Mouse (Mus musculus): ENCODE results near the gene AA467197.

Gene AA467197

DNA sequence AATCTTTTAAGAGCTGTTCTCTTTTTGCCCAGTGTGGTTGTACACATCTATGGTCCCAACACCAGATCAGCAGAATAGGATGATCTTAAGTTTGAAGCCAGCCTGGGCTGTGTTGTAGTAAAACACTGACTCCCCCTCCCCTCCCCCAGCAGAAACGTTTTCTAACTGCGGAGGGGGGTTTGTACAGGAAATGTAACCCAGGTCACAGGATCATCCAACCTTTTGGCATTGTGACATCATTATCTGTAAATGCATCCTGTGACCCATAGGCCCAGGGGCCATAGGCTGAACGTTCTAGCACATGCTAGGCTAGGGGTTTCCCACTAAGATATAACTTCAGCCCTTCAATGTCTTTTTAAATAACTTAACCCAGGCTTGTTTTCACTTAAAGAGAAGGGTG lies at the start of gene AA467197:
AA467197 (plus strand) TSS at position 301 of the 400 bp plus-strand sequence.
- DNase-seq (ENCODE audit: low spot score in 2 of 2): no peak

DNA sequence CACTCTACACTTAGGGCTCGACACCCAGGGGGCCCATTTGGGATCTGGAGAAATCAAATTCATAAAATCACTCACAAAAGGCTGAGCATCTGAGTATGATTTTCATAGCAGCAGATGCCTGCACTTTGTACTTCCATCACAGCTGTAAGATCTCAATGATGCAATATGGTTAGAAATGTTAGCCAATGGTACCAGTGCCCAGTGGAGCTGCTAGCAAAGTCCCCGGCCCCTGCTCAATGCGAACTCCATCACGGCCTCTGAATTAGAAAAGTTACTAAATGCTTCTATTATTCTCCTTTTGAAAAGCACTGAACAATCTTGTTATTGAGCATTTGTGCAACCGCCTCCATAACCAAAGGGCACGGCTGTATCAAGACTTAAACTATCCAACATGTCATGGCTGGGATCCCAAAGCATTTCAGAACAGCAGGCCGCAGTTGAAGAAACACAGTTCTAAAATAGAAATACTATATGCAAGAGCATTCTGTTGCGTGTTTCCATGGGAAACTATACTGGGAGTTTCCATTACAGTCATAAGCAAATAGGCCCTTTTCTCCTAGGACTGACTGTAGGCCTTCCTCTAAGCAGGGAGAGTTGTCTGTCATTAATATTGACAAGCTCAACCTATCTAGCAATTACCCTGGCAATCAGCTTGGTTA lies 48.8 kb upstream of the AA467197 start:
- no peak for DNase-seq (ENCODE audit: low spot score in 2 of 2)

DNA sequence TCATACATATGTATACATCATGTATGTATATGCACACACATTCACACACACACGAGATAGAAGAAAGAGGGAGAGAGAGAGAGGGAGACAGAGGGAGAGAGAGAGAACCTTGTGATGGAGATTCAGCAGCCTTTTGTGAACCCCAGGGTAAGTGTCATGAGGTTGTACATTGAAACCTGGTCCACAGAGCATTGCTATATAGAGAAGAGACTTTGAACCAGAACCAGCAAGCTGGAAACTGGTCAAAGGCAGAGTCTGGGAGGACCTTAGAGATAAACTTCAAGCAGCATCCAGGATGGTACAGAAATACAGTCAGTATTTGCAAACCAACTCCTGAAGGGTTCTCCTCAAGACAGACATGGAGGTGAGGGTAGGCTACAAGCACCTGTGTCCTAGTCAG lies 46.4 kb upstream of the AA467197 start:
- DNase-seq (ENCODE audit: low spot score in 2 of 2): no peak

DNA sequence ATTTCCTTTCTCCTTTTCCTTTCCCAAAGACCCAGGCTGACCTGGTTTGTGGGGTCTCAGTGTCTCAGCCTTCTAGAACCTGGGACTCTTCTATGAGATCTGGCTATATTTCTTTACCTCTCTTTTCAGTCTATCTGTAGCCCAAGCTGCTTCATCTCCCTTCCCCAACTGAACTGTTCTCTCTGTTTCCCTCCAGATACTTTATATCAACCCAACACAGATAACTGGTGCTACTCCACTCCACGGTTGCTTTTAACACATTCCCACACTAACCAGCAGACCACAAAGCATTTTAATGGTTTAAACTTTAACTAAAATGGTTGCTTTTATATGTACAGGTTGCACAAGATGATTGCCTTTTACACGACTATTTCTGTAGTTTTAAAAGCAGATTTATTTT lies 45.6 kb upstream of the AA467197 start:
- no peak for DNase-seq (ENCODE audit: low spot score in 2 of 2)

DNA sequence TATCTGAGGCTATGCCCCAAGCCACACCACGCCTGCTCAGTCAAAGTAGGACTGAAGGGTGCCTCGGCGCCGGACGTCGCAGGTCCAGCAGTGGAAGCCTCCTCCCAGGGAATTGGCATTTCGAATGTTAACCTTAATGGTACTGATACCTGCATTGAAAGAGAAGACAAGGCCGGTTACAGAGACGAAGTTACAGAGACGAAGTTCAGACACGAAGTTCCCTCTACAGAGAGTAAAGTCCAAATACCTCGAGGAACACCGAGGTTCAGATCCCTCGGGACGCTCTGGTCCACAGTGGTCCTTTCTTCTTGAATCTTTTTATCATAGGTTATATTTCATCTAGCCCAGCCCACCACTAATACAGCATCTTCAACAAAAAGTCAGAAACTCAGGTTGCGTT lies 41.3 kb upstream of the AA467197 start:
- DNase-seq (ENCODE audit: low spot score in 2 of 2): no peak

DNA sequence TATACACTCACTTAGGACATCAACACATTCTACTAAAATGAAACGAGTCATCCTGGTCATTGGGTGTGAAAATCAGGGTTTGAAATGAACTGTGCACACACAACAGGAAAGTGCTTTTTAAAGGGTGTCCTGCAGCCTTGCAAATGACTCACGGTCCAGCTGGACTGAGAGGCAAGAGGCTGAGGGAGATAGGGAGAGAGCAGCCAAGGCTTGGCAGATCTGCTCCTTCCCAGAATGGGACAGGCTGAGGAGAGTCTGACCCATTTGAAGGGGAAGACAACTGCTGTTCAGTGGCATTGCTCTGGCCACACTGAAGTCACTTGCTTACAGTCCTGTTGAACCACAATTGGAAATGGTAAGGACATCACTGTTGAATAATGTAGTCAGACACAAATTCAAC lies 37.0 kb upstream of the AA467197 start:
- no peak for DNase-seq (ENCODE audit: low spot score in 2 of 2)

DNA sequence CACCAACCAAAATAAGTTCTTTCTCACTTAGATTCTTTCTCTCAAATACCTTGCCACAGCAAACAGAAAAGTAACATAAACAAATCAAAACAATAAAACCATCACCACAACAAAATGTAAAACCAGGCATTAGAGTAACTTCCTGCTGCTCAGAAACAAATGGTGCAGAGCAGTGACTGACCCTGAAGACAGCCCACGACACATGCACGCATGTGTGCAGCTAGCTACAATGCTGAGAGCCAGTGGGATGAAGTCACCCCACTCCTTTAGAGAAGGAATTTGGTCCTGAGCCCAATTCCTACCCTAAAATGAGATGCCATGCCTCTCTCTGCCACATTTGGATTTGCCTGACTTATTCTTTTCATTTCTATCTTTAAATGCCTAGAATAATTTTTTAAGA lies 35.4 kb upstream of the AA467197 start:
- DNase-seq (ENCODE audit: low spot score in 2 of 2): no peak

DNA sequence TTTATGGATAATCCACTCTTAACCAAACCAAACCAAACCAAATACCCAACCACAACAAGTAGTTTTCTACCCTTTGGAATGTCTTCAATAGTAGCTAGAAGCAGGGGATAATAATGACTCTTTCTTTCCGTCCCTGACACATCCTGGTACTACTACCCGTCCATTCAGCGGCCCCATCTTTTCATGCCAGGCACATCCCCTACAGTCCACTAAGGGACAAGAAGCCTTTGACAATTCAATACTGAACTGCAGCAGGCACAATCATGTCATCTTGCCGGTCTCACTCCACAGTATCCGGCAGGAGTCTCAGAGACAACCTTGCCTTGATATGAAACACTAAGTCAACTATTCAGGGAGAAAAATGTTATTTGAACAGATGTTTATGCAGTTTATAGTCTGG lies 31.0 kb upstream of the AA467197 start:
- no peak for DNase-seq (ENCODE audit: low spot score in 2 of 2)

DNA sequence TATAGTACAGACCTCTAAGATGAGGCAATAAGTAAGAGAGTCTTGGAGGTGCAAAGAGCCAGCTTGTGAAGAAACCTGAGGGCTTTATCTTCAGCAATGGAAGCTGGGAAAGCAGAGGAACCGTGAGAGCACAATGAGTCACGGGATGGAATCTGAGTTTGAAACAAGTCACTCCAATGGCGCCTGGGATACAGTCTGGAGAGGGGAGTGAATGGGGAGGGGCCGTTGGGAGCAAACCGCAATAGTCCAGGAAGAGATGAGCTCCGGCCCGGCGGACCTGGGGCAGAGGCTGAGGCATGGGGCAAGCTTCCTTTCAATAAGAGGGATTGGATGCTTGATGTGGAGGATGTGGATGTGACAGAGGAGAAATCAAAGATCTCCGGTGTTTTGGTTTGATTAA lies 28.0 kb upstream of the AA467197 start:
- no peak for DNase-seq (ENCODE audit: low spot score in 2 of 2)

DNA sequence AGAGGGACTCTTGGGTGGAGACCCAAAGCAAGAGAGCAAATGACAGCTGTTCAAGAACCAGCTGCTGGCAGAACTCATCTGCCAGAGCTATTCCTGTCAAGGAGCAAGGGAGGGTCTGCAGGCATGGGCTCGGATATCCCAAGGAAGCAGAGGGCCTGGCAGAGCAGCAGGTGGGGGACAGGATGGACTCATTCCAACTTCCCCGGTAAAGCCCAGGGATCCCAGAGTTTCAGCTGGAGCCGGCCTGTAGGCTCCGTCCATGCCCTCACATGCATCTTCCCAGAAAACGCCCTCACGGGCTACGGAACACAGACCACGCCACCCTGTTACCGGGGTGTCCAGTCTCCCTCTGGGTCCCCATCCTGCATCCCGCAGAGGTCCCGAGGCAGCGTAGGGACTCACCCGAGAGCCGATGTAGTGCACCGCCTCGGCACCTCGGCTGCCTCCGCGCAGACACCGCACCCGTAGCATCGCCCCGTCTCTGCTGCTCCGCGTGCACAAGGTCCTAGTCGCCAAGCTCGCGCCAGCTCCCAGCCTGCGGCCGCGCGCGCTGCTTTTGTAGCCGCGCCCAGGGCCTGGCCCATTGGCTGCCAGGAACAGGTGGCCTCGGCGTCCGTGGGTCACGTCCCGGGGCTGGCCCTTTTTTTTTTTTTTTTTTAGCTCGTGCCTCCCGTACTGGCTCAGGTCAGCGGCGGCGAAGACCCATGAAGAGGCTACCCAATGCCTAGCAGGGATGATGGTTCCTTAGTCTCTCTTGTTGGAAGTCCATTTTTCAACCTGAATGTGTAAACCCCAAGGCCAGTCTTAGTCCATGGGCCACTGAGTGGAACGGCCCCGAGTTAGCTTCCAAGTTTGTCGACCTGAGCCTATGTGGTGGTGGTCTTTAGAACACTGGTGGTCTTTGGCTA lies 25.8 kb upstream of the AA467197 start, which contains the start of gene Gatm:
Gatm (minus strand) TSS at position 558 of the 908 bp plus-strand sequence.
- peak; percentile 66 to 79 for DNase-seq (ENCODE audit: low spot score in 2 of 2)

DNA sequence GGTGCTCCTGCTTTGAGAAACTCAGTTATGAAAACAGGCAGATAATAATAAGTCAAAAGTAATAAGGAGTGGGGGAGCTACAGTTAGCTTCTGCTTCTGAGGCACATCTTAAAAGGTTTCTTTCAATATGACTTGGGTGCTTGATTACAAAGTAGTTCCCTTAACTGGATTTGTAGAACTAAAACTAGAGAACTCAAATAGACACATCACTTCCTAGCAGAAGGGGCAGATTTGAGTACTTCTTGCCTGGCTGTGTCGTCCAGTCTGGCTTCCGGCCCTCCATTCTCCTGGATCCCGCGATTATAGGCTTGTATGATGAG lies 25.2 kb upstream of the AA467197 start:
- no peak for DNase-seq (ENCODE audit: low spot score in 2 of 2)

DNA sequence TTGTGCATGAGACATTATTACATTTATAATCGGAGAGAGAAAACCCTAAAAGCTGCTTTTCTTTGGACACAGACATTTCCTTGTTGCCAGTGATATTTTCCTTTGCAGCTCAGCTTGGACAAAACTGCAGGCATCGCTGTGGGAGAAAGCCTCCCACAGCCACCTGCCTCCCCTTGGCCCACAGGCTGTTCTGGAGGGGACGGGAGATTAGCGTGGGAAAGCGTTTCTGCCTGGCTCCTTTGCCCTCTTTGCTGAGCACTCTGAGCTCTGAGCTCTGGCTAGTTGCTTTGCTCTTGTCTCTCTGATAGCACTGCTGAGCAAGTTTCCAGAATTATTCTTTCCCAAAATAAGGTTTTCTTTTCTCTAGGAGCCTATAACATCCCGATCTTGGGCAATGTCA lies 20.5 kb upstream of the AA467197 start:
- DNase-seq (ENCODE audit: low spot score in 2 of 2): peak; percentile 21 to 26

DNA sequence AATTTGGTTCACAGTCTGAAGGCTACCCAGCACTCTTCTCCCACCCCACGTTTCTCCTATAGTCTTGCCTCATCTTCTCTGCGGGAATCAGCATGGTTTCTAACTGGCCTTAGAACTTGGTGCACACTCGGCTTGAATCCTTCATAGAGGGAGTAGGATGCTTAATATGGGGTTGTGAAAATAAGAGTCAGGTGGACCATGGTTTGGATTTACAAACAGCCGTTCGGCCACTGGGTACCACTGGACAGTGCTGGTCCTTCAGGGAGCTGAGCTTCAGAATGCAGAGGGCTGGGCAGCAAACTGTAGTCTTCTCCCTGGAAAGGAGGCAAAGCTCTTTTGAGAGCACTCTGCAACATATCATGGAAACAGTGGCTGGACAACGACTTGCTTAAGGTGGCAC lies 19.0 kb upstream of the AA467197 start:
- DNase-seq (ENCODE audit: low spot score in 2 of 2): no peak

DNA sequence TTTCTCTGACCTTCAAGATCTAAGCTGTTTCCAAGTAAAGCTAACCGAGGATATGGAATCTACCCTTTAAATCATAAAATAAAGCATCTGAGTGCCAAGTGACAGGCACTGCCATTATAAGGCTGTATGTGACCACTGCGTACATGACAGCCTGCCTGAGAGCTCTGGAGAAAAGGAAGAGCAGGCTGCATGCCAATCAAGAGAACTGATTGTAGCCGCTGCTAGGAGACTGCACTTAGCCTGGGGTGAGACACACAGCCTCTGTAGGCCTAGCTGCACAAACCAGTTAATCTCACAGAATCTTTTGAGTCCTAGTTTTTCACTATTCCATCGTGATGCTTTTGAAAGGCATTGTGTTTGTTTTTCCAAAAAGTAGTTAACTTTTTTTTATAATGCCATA lies 18.1 kb upstream of the AA467197 start:
- DNase-seq (ENCODE audit: low spot score in 2 of 2): no peak

DNA sequence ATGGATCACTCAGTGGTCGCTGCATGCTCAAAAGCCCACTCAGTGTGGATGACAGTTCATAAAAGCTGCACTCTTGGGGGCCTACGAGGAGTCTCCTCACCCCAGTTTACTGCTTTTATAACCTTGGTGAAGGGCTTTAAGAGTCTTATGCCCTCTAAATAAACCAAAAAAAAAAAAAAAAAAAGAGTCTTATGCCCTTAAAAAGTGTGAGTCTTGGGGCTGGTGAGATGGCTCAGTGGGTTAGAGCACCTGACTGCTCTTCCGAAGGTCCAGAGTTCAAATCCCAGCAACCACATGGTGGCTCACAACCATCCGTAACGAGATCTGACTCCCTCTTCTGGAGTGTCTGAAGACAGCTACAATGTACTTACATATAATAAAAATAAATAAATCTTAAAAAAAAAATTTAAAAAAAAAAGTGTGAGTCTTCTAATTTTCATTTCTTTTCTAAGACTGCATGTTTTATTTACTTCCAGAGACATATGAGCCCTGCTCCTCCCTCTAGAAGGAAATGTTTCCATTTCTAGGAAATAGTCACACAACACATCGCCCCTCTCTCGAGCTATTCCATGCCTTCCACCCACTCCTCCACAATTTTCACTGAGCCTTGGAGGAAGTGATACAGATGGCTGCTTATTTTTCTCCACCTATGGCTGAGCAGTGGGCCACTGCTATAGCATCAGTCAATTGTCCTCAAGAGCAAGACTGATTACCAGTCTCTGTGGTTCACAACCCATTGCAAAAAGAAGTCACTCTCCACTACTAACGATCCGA lies 15.3 kb upstream of the AA467197 start:
- peak; percentile 10 to 12 for DNase-seq (ENCODE audit: low spot score in 2 of 2)

DNA sequence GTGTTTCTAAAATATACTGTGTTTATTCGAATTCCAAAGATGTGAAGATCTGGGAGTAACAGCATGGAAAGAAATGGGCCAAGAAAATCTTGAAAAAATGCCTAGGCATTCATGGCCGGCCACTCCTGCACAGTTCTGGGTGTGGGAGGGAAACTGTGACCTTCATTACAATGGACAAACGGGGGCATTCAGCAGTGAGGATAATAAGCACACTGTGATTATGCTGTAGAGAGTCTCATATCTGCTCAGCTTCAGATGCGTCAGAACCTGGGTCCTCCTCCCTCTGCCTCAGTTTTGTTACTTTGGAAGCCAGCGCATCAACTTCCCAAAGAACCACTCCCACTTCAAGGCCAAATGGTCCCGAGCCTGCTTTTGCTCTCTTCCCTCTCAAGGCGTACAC lies 10.9 kb upstream of the AA467197 start:
- DNase-seq (ENCODE audit: low spot score in 2 of 2): no peak

DNA sequence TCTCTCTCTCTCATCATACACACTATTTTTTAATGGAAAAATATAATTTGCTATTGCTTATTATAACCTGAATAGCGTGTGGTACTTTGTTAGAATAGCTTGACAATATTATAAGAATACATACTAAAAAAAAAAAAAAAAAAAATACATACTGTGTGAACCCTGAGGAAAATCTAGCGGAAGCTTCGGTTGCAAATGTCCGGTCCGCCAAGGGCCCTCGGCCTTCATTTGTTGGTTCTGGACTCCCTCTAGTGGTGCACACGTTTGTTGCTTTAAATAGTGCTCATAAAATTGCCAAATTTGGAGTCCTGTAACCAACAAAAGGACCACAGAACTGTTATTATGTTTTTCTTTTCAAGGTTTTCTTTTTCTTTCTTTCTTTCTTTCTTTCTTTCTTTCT lies 7.8 kb upstream of the AA467197 start:
- peak; percentile 91 for DNase-seq (ENCODE audit: low spot score in 2 of 2)

DNA sequence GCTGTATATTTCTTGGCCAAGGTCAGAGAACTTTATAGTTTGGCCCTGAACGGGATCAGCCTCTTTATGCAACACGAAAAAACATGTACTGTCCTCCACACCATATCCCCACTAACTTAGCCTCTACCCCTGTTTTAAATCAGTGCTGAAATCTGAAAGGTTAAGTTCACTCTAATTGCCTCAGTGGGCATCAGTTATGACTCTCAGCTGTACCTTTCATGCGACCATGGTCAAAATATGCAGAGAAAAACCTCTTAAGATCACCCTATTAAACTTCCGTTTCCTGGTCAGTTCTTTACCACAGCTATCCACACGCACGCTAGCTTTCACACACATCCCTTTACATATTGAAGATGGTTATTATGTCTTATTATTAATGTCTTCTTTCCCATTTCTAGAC lies 6.9 kb upstream of the AA467197 start:
- no peak for DNase-seq (ENCODE audit: low spot score in 2 of 2)

DNA sequence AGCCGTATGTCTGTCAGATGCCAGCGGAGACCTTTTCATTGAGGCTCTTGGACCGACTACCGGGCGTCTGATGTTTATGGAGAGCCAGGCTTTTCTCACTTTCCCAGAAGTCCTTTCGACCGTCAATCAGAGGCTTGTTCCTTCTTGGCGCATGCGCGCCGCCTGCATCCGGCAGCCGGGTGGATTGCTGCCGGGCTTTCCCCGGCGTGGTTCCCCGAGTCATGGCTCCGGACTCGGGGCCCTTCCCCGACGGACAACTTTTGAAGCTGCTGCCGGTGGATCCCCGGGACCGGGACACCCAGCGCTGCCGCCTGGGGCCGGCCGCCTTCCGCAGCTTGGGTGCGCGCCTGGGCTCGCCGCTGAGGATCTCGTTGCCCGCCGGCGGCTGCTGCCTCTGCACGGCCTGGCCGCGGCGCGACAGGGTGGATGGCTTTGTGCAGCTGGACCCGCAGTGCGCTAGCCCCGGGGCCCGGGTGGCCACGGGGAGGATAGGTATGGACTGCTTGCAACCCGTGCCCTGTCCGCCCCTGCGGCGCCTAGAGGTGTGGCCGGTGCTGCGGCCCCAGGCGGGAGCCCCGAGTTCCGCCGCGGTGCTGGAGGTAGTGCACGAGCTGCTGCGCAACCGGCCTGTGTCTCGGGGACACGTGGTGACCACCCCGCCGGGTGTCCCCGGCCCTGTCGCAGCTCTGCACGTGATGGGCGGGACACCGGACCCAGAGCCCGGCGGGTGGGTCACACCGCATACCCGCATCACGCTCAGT lies 6.1 kb upstream of the AA467197 start:
- DNase-seq (ENCODE audit: low spot score in 2 of 2): peak; percentile 87 to 91

DNA sequence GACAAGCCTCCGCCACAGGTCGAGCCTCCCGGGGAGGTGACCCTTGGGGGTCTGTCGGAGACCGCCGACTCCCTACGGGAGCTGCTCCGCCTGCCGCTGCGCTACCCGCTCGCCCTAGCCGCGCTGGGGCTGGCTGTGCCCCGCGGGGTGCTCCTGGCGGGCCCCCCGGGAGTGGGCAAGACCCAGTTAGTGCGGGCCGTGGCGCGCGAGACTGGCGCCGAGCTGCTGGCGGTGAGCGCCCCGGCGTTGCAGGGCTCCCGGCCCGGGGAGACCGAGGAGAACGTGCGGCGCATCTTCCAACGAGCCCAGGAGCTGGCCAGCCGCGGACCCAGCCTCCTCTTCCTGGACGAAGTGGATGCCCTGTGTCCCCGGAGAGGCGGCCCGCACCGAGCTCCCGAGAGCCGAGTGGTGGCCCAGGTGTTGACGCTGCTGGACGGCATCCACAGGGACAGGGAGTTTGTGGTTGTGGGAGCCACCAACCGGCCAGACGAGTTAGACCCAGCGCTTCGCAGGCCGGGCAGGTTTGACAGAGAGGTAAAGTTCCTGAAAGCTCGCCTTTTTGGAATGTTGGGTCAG lies 5.5 kb upstream of the AA467197 start:
- DNase-seq (ENCODE audit: low spot score in 2 of 2): peak in 1 of 2 experiments; percentile 16

DNA sequence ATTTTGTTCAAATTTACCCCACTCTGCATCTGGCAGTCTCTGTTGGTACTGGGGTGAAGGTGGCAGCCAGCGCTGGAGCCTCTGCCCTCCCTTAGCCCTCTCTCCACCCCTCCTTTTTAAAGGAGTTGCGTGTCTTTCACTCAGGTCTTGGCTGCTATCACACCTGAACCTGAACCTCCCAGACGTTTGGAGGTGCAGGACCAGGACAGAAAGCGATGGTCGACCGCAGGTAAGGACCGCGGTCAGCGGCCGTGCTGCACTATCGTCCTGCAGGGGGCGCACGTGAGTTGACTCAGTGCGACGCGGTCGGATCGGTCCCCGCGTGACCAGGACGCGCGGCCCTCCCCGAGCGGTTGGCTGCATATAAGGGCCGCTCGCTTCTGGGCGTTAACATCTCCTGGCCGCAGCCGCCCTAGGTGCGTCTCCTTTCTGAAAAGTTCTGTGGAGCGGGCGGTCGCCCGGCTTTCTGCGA lies 776 bp downstream of the AA467197 start:
- peak; percentile 66 to 68 for DNase-seq (ENCODE audit: low spot score in 2 of 2)
